Mouse (Mus musculus) 3T3-L1 (cell line): ENCODE data around the gene Pou1f1.

Experiments
- DNase-seq: peaks from one replicate; pipeline ENCODE4 v3.0.0-alpha.2; 2015; ENCODE audit warnings: low read depth, low spot score

The Pou1f1 gene

GRCm38 (mm10) chr16:65564306-65564705, 44.0 kb downstream of the Pou1f1 start:
- no peak for DNase-seq

DNA sequence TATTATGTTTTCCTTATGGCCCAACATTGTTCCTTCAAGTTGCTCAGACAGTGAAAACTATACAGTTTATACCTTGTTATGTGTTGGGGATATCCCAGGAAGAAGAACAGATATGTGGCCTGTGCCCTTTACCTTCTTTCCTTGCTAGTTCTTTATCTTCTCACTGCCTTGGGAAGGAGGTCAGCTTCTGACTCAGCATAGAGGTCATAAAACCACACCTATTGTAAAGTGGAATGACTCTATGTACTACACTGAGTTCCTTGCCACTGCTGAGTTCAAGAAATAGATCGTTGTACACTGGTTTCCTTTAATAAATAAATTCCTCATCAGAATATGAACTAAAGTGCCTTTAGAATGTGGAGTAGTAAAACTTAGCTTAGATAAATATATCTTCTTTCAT, 44.6 kb downstream of the Pou1f1 start:
- peak; percentile 26 for DNase-seq

DNA sequence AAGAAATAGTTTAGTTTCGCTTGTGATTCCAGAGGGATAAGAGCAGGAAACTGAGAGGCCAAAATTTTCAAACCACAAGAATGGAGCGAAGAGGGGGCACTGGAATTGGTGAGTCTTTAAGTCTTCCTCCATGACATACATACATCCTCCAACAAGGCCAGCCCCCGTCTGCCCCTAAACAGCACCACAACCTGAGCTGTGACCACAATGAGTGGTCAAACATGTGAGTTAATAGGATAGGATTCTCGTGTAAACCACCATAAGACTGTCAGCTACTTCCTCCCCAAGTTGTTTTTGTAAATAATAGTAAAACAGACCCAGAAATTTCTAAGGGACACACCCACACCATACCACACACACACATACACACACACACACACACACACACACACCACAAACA, 48.5 kb downstream of the Pou1f1 start:
- DNase-seq, result no peak

- DNase-seq, result no peak
These were observed 57.2 kb downstream of the Pou1f1 start for GRCm38 (mm10) chr16:65577298-65578029.
